Mouse (Mus musculus) naive thymus-derived CD4-positive, alpha-beta T cell, adult 2 months (primary cell): Measurements from ENCODE around the gene Tia1.
"Not testable (repeated sequence)": the region's sequence is repeated elsewhere in the genome, so short reads cannot be mapped to it uniquely, and the experiment has no call there.

Source experiments
- DNase-seq: peaks from one replicate; pipeline ENCODE4 v3.0.0-alpha.2; 2011; ENCODE audit warnings: low read depth

Gene Tia1

GRCm38 (mm10) chr6:86404100-86404861 is at the start of gene Tia1:
Gene Tia1, plus strand, starts transcription at chr6:86404219.
- peak; percentile 97 for DNase-seq

GRCm38 (mm10) chr6:86354948-86355347 is 49.1 kb upstream of the Tia1 start:
- no peak for DNase-seq

- no peak for DNase-seq
These were observed 47.1 kb upstream of the Tia1 start for GRCm38 (mm10) chr6:86356956-86357355.

- DNase-seq = no peak
These were observed 43.3 kb upstream of the Tia1 start for GRCm38 (mm10) chr6:86360691-86361090.

GRCm38 (mm10) chr6:86361373-86361772 is 42.6 kb upstream of the Tia1 start:
- DNase-seq = no peak

- DNase-seq = peak; percentile 85
These were observed 39.4 kb upstream of the Tia1 start for GRCm38 (mm10) chr6:86364442-86365141.

GRCm38 (mm10) chr6:86365371-86366124 is 38.5 kb upstream of the Tia1 start, which contains the start of gene Fam136a:
Gene Fam136a, plus strand, starts transcription at chr6:86365646.
- DNase-seq = peak; percentile 99

- DNase-seq = no peak
These were observed 37.7 kb upstream of the Tia1 start for GRCm38 (mm10) chr6:86366125-86366852.

GRCm38 (mm10) chr6:86366853-86367249 is 37.2 kb upstream of the Tia1 start:
- no peak for DNase-seq

GRCm38 (mm10) chr6:86368479-86368878 is 35.5 kb upstream of the Tia1 start:
- DNase-seq = no peak

- peak; percentile 70 for DNase-seq
These were observed 33.8 kb upstream of the Tia1 start for GRCm38 (mm10) chr6:86370093-86370713.

- DNase-seq = no peak
These were observed 33.2 kb upstream of the Tia1 start, which contains the start of gene Snrpg for GRCm38 (mm10) chr6:86370764-86371339. Gene Snrpg, plus strand, starts transcription at chr6:86371304.

- DNase-seq = peak; percentile 96
These were observed 32.6 kb upstream of the Tia1 start for GRCm38 (mm10) chr6:86371340-86371911.

- DNase-seq = no peak
These were observed 32.0 kb upstream of the Tia1 start for GRCm38 (mm10) chr6:86371950-86372516.

GRCm38 (mm10) chr6:86373556-86373955 is 30.5 kb upstream of the Tia1 start:
- no peak for DNase-seq

GRCm38 (mm10) chr6:86378341-86378740 is 25.7 kb upstream of the Tia1 start:
- no peak for DNase-seq

GRCm38 (mm10) chr6:86380112-86380511 is 23.9 kb upstream of the Tia1 start:
- DNase-seq = not testable (repeated sequence)

- DNase-seq = no peak
These were observed 21.5 kb upstream of the Tia1 start for GRCm38 (mm10) chr6:86382551-86382950.

GRCm38 (mm10) chr6:86383370-86383769 is 20.6 kb upstream of the Tia1 start:
- no peak for DNase-seq

GRCm38 (mm10) chr6:86384692-86385091 is 19.3 kb upstream of the Tia1 start:
- DNase-seq = no peak
